Mouse (Mus musculus) heart, adult 2 months (tissue): ENCODE results near the gene Pou3f3.

Experiments
- CTCF ChIP-seq: fragments of 200-600 bp; IDR thresholded peaks from 2 replicates; pipeline ENCODE4 v1.8.1; 2022; ENCODE audit warnings: antibody characterized with exemption, mild to moderate bottlenecking, moderate library complexity
- EP300 ChIP-seq: fragments of 200-500 bp; IDR thresholded peaks from 2 replicates; pipeline ENCODE4 v1.6.1; 2011; ENCODE audit warnings: low read depth, low read length, control low read depth; ENCODE audit not compliant: insufficient read depth
- POLR2A ChIP-seq: fragments of 200-500 bp; IDR thresholded peaks from 2 replicates; pipeline ENCODE4 v1.6.1; 2011; ENCODE audit warnings: mild to moderate bottlenecking, low read depth, low read length, control low read depth; ENCODE audit not compliant: insufficient read depth

- TF ChIP-seq CTCF (no peak), POLR2A (no peak), EP300 (no peak)
Measured at GRCm38 (mm10) chr1:42709431-42710160, 14.0 kb downstream of the Pou3f3 start.
